Mouse (Mus musculus): ENCODE measurements at regions not wholly inside any gene's neighbourhood (a gene's known extent, or its start where the extent isn't known, plus 50 kb on each side); places are given as distances from the start of the nearest gene placed in this dataset.

- no peak for DNase-seq (ENCODE audit: low spot score)
Observed at GRCm38 (mm10) chr13:110683259-110684041, 288.6 kb downstream of the Plk2 start.

- DNase-seq (ENCODE audit: low spot score): no peak
Observed at GRCm38 (mm10) chr13:110688796-110689195, 293.9 kb downstream of the Plk2 start.

GRCm38 (mm10) chr13:110690501-110691255 lies 295.8 kb downstream of the Plk2 start:
- DNase-seq (ENCODE audit: low spot score): no peak

GRCm38 (mm10) chr13:110692696-110693095 lies 297.9 kb downstream of the Plk2 start:
- DNase-seq (ENCODE audit: low spot score): no peak

GRCm38 (mm10) chr13:110694876-110695275 lies 300.0 kb downstream of the Plk2 start:
- DNase-seq (ENCODE audit: low spot score): no peak

- DNase-seq (ENCODE audit: low spot score): no peak
Observed at GRCm38 (mm10) chr13:110696549-110696948, 301.7 kb downstream of the Plk2 start.

- DNase-seq (ENCODE audit: low spot score): no peak
Observed at GRCm38 (mm10) chr13:110704261-110704660, 309.4 kb downstream of the Plk2 start.

- no peak for DNase-seq (ENCODE audit: low spot score)
Observed at GRCm38 (mm10) chr13:110710847-110711246, 316.0 kb downstream of the Plk2 start.

GRCm38 (mm10) chr13:110712527-110712926 lies 317.7 kb downstream of the Plk2 start:
- DNase-seq (ENCODE audit: low spot score): no peak

- no peak for DNase-seq (ENCODE audit: low spot score)
Observed at GRCm38 (mm10) chr13:110722170-110722569, 327.3 kb downstream of the Plk2 start.

- DNase-seq (ENCODE audit: low spot score): no peak
Observed at GRCm38 (mm10) chr13:110722752-110723151, 327.9 kb downstream of the Plk2 start.

- no peak for DNase-seq (ENCODE audit: low spot score)
Observed at GRCm38 (mm10) chr13:110724836-110725235, 330.0 kb downstream of the Plk2 start.

GRCm38 (mm10) chr13:110725821-110726220 lies 331.0 kb downstream of the Plk2 start:
- DNase-seq (ENCODE audit: low spot score): no peak

- no peak for DNase-seq (ENCODE audit: low spot score)
Observed at GRCm38 (mm10) chr13:110735511-110735910, 340.7 kb downstream of the Plk2 start.

GRCm38 (mm10) chr13:110741576-110742206 lies 346.8 kb downstream of the Plk2 start:
- DNase-seq (ENCODE audit: low spot score): no peak

- no peak for DNase-seq (ENCODE audit: low spot score)
Observed at GRCm38 (mm10) chr13:110747223-110747868, 352.5 kb downstream of the Plk2 start.

GRCm38 (mm10) chr13:110752746-110753145 lies 357.9 kb downstream of the Plk2 start:
- DNase-seq (ENCODE audit: low spot score): no peak

- DNase-seq (ENCODE audit: low spot score): no peak
Observed at GRCm38 (mm10) chr13:110754548-110754947, 359.7 kb downstream of the Plk2 start.

- DNase-seq (ENCODE audit: low spot score): no peak
Observed at GRCm38 (mm10) chr13:110756877-110757276, 362.0 kb downstream of the Plk2 start.

- DNase-seq (ENCODE audit: low spot score): no peak
Observed at GRCm38 (mm10) chr13:110769210-110769609, 374.4 kb downstream of the Plk2 start.

GRCm38 (mm10) chr13:110775251-110775650 lies 380.4 kb downstream of the Plk2 start:
- DNase-seq (ENCODE audit: low spot score): no peak

GRCm38 (mm10) chr13:110784162-110784785 lies 389.4 kb downstream of the Plk2 start:
- DNase-seq (ENCODE audit: low spot score): no peak
